Mouse (Mus musculus) cerebellum, adult 2 months (tissue): ENCODE data around the gene Prr15l. TPM values are rescaled to one million over a fixed set of nuclear protein-coding genes. Genes with fewer than 3 reads are reported as not detected.

Source experiments
- DNase-seq, 2 experiments: peaks; one replicate each; pipeline ENCODE4 v3.0.0; 2021
- H3K27ac ChIP-seq: fragments of 200-500 bp; 2 replicates; pipeline ENCODE4 v1.5.1; 2012; ENCODE audit warnings: low read length, control low read depth, inconsistent platforms; ENCODE audit not compliant: insufficient read depth
- H3K27me3 ChIP-seq: fragments of 200-500 bp; 2 replicates; pipeline ENCODE4 v1.6.1; 2012; ENCODE audit warnings: inconsistent platforms, mild to moderate bottlenecking, low read length, moderate library complexity; ENCODE audit not compliant: control insufficient read depth, insufficient read depth
- H3K4me1 ChIP-seq: fragments of 200-500 bp; 2 replicates; pipeline ENCODE4 v1.6.1; 2011; ENCODE audit warnings: low read length; ENCODE audit not compliant: control insufficient read depth, insufficient read depth
- H3K4me3 ChIP-seq: fragments of 200-500 bp; replicated peaks from 2 replicates; pipeline ENCODE3; 2011; ENCODE audit warnings: mild to moderate bottlenecking, low read depth, low read length, control low read depth; ENCODE audit not compliant: insufficient read depth
- CTCF ChIP-seq: fragments of 200-500 bp; IDR thresholded peaks from 2 replicates; pipeline ENCODE4 v1.5.1; 2011; ENCODE audit warnings: low read depth, mild to moderate bottlenecking, control low read depth, low read length, moderate library complexity, borderline replicate concordance; ENCODE audit not compliant: insufficient read depth
- POLR2A ChIP-seq: fragments of 200-500 bp; IDR thresholded peaks from 2 replicates; pipeline ENCODE4 v1.6.1; 2011; ENCODE audit warnings: low read length, control low read depth, borderline replicate concordance; ENCODE audit not compliant: insufficient read depth
- WGBS: fragments of 180-500 bp; shearing (Covaris S2); methylation state at CpG from one replicate; pipeline ENCODE4 v1.1.7; 2018; 5-methylcytosine and 5-hydroxymethylcytosine counted together
- polyA plus RNA-seq: library from polyadenylated mRNA; depleted of rRNA; stranded (reverse); fragments of >200 nt; gene quantifications from 2 replicates; pipeline ENCODE4 v1.2.3, GENCODE M21; 2012; rRNA removed

Prr15l gene
- polyA plus RNA-seq: not detected in 2 replicates

DNA sequence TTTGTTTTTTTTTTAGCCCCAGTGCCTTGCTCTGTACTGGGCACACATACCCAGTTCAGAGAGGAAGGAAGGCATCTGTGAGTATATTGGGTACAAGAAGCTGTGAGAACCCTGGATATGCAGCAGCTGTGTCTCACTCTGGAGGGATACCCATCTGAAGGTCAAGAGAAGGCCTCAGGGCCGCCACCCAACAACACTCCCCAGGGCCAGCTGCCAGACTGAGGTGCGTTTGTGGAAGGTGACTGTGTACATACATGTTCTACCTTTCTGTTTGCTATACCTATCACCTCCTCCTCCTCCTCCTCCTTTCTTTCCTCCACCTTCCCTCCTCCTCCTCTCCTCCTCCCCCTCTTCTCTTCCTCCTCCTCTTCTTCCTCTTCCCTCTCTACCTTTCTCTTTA is at the start of gene Prr15l:
TSS of gene Prr15l (plus strand) at position 17 of the 400 bp plus-strand sequence.
- Histone ChIP-seq H3K27me3 (no peaks in the 10 kb centered on the region), H3K4me1 (no peaks in the 10 kb centered on the region), H3K27ac (no peak within 1 kb of the TSS), H3K4me3 (no peak within 1 kb of the TSS)
- 74% methylated on average over 2 of the region's 2 CpGs for WGBS
- no peak for DNase-seq
- no peak for TF ChIP-seq POLR2A
- no peak for TF ChIP-seq CTCF

DNA sequence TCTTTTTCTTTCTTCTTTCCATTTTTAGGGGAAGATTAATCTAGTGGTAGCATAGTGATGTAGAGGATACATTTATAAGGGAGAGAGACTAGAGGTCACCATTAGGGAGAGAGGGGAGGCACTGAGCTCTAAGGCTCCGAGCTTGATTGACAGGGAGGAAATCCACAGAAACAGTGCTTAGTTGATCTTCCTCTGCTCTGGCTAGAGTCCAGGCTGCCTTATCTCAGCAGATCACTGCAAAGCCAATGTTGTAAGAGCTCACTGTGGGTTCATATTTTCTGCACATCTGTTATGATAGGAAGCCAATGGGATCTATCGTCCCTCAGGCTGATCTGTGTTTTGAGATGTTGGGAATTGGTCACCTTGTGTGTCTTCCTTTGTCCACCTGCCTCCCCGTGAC is 49.2 kb upstream of the Prr15l start:
- no peak overlapping the region for H3K27ac ChIP-seq
- H3K4me1 ChIP-seq: no peaks in the 10 kb centered on the region; the same call in 1 of the 2 replicates
- H3K4me3 ChIP-seq: no peak overlapping the region
- DNase-seq: no peak
- TF ChIP-seq CTCF (no peak), POLR2A (no peak)
- 86% methylated on average over 3 of the region's 3 CpGs for WGBS
- H3K27me3 ChIP-seq: no peaks in the 10 kb centered on the region

DNA sequence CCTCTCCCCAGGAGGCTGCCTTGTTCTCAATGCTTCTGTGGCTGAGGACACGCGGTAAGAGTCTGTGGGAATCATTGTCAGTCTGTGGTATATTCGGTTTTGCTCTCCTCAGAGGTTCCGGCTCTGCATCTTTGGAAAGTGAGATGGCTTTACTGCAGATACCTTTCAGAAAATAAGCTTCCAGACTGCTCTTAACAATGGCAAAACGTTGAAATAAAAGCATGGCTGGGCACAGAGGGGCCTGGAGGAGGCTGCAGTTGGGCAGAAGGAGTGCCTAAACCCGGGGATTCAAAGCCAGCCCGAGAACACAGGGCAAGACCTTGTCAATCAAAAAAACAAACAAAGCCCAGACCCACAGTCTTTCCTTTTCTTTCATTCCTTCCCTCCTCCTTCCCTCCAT is 48.5 kb upstream of the Prr15l start:
- WGBS: 55% methylated on average over 7 of the region's 7 CpGs
- H3K27ac ChIP-seq: no peak overlapping the region

DNA sequence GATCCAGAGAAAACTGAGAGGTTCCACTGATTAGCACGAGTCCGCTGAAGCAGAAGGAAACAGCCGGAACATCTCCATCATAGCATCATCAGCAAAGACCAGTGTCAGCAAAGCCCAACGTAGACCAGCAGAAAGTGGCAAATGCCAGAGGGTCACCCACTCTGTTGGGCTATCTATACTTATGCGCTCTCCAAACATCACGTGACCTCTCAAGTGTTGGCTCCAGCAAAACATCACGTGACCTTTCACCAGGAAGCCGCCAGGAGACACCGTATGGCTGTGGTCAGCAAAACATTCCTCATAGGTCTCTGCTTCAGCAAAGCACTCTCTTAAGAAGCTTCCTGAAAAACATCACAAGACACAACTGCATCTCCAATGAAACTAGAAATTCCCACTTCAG is 47.6 kb upstream of the Prr15l start:
- Histone ChIP-seq H3K27me3 (no peaks in the 10 kb centered on the region), H3K4me3 (no peak overlapping the region), H3K4me1 (no peaks in the 10 kb centered on the region; the same call in 1 of the 2 replicates), H3K27ac (no peak overlapping the region)
- no peak for TF ChIP-seq CTCF
- no peak for TF ChIP-seq POLR2A
- no peak for DNase-seq
- 82% methylated on average over 9 of the region's 9 CpGs for whole genome bisulfite sequencing

More for the DNA sequence above, 48.5 kb upstream of the Prr15l start:
- TF ChIP-seq POLR2A: no peak
- no peak for TF ChIP-seq CTCF
- H3K4me3 ChIP-seq: no peak overlapping the region
- H3K4me1 ChIP-seq: no peaks in the 10 kb centered on the region; the same call in 1 of the 2 replicates
- no peak for DNase-seq
- no peaks in the 10 kb centered on the region for H3K27me3 ChIP-seq

DNA sequence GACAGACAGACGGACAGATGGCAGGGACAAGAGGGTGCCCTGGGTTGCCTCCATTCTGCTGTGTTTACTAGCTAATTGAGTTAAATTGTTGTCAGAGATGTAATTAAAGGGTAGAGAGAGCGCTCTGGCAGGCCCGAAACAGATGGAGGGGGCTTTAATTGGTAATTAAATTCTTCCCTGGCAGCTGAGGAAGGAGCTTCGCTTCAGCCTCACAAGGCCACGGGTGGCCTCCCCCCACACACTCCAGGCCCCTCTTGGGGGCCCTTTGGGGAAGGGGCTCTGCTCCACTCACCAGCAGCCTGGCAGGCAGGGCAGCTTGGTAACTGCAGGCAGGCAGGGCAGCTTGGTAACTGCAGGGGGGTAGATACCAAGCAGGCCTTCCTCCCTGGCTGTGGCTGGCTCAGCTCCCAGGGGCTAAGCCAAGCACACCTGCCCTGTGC is 42.0 kb upstream of the Prr15l start:
- 44% methylated on average over 5 of the region's 5 CpGs for WGBS
- Histone ChIP-seq H3K27ac (no peak overlapping the region), H3K27me3 (no peaks in the 10 kb centered on the region), H3K4me3 (no peak overlapping the region), H3K4me1 (peaks cover 25% of the 10 kb centered on the region)
- DNase-seq: no peak
- TF ChIP-seq POLR2A: no peak
- no peak for TF ChIP-seq CTCF

DNA sequence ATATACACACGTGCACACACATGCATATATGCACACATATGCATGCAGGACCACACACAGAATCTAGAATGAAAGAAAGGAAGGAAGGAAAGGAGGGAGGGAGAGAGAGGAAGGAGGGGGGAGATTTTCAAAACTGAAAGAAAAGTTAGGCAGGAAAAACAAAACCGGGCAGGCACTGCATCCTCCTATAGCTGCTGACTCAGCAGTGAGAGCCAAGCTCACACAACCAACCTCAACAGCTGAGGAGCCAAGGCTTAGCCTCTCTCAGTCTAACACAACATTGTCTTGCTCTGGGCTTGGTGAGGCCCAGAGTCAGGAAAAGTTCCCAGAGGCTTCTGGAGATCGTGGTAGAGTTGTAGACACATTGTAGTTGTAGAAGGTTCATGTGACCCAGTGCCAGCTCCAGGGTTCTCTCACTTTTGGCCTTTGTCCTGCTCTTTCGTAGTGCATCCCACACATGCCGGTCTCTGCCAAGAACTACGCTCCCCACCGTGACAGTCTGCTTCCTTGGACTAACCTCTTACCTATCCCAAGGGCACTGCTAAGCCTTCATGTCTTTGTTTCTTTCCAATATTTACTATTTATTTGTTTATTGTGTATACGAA is 40.9 kb upstream of the Prr15l start:
- peak; percentile 41 to 58 for DNase-seq
- Histone ChIP-seq H3K27ac (no peak overlapping the region), H3K27me3 (no peaks in the 10 kb centered on the region), H3K4me3 (no peak overlapping the region), H3K4me1 (peaks cover 25% of the 10 kb centered on the region)
- no peak for TF ChIP-seq POLR2A
- TF ChIP-seq CTCF: no peak
- 23% methylated on average over 8 of the region's 8 CpGs for WGBS

DNA sequence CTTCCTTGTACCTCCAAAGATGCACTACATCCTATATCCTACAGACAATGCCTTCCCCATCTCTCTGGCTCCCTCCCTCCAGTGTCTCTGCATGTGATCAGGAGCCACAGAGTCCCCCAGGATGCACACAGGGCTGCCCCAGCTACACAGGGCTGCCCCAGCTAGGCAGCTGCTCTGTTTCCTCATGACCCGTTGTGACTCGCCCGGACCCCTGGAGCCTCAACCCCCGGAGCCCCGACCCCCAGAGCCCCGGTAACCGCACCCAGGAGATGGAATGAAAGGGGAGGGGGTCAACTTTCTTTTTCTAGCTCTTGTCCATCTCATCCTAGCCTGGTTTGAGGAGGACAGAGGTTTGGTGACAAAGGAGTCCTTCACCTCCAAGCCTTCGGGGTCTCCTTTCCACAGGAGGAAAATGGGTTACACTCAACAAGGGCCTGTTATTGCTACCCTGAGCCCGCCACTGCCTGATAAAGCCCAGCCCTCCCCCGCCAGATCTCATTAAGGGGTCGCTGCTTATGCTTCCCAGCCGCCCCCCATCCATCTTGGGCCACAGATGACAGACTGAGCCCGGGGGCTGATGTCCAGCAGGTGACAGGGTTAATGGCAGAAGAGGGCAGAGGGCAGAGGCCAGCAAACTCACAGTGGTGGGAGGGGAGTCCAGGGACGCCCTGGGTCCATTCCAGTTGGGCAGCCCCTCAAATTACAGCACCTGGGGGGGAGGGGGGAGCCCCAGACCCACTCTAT is 35.9 kb upstream of the Prr15l start:
- Histone ChIP-seq H3K4me3 (no peak overlapping the region), H3K27me3 (no peaks in the 10 kb centered on the region), H3K27ac (no peak overlapping the region), H3K4me1 (peaks cover 8% of the 10 kb centered on the region)
- no peak for DNase-seq
- TF ChIP-seq CTCF (no peak), POLR2A (no peak)
- WGBS: 64% methylated on average over 14 of the region's 14 CpGs
